Mouse (Mus musculus): ENCODE data around the gene Flad1. TPM values are rescaled to one million over a fixed set of nuclear protein-coding genes. Genes with fewer than 3 reads are reported as not detected.

Flad1 gene
- polyA plus RNA-seq, 1 experiment from 2014 or later = 36.5 TPM

- no peaks in the 10 kb centered on the region for H3K4me1 ChIP-seq
- H3K4me3 ChIP-seq = no peak overlapping the region
- ATAC-seq (replicated peaks) = no peak
- no peak overlapping the region for H3K4me2 ChIP-seq
- H3K9ac ChIP-seq = no peak overlapping the region
- no peaks in the 10 kb centered on the region for H3K9me3 ChIP-seq
- H3K36me3 ChIP-seq (replicated peaks) = no peaks in the 10 kb centered on the region
- no peak overlapping the region for H3K27ac ChIP-seq
- WGBS = 76% methylated on average over 20 of the region's 20 CpGs
- no peaks in the 10 kb centered on the region for H3K27me3 ChIP-seq (replicated peaks)
These were observed 45.9 kb downstream of the Flad1 start for GRCm38 (mm10) chr3:89365486-89366414.

GRCm38 (mm10) chr3:89365153-89365485, 46.6 kb downstream of the Flad1 start, which contains the start of gene Dcst1:
TSS of gene Dcst1 (minus strand) at chr3:89365253.
- Histone ChIP-seq H3K4me2 (no peak within 1 kb of the TSS), H3K27ac (no peak within 1 kb of the TSS), H3K4me1 (no peaks in the 10 kb centered on the region), H3K9ac (no peak within 1 kb of the TSS), H3K27me3 (replicated peaks) (no peaks in the 10 kb centered on the region), H3K9me3 (no peaks in the 10 kb centered on the region), H3K4me3 (no peak within 1 kb of the TSS), H3K36me3 (replicated peaks) (no peaks in the 10 kb centered on the region)
- no peak for ATAC-seq (replicated peaks)
- WGBS = 82% methylated on average over 11 of the region's 11 CpGs

DNA sequence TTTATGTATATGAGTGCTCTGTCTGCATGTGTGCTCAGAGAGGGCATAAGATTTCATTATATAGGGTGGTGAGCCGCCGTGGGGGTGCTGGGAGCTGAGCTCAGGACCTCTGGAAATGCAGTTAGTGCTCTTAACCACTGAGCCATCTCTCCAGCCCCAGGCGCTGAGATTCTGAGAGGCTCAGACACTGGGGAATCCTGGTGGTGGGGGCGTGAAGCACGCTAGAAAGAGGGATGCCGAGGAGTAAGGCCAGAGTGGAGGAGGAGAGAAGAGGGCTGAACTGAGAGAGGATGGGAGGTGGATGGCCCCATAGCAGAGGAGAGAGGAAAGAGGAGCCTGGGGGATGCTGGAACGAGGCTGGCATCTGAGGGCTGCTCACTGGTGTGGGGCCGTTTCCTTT, 47.0 kb downstream of the Flad1 start:
- no peak overlapping the region for H3K4me2 ChIP-seq
- H3K9ac ChIP-seq = no peak overlapping the region
- no peaks in the 10 kb centered on the region for H3K4me1 ChIP-seq
- no peak overlapping the region for H3K27ac ChIP-seq
- WGBS = 40% methylated on average over 8 of the region's 8 CpGs
- H3K4me3 ChIP-seq = no peak overlapping the region
- no peaks in the 10 kb centered on the region for H3K27me3 ChIP-seq (replicated peaks)
- no peak for ATAC-seq (replicated peaks)
- H3K9me3 ChIP-seq = no peaks in the 10 kb centered on the region
- no peaks in the 10 kb centered on the region for H3K36me3 ChIP-seq (replicated peaks)

DNA sequence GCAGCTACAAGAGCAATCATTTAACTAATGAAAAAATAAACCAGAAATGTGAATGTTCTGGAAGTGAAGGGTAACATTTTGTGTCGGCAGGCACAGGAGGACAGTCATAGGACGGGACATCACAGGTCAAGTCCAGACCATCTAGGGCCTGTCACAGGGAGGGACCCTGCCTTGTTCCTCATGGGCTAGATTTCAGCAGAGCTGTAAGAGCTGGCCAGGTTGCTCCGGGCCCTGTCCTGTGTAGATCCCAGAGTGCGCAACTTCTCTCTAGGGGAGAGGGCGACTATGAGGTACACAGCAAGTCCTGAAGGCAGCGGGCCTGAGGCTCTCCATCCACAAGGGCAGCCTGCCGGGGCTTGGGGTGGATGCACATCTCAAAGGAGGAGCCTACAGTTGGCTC, 50.0 kb downstream of the Flad1 start, which contains the start of gene Dcst2:
Gene Dcst2, plus strand, starts transcription at position 301 of the 400 bp plus-strand sequence.
- WGBS = 83% methylated on average over 7 of the region's 7 CpGs
- no peak for ATAC-seq (replicated peaks)
- no peaks in the 10 kb centered on the region for H3K9me3 ChIP-seq

GRCm38 (mm10) chr3:89360237-89360636, 51.4 kb downstream of the Flad1 start:
- no peaks in the 10 kb centered on the region for H3K4me1 ChIP-seq
- H3K36me3 ChIP-seq (replicated peaks) = no peaks in the 10 kb centered on the region
- H3K9ac ChIP-seq = no peak overlapping the region
- H3K4me3 ChIP-seq = no peak overlapping the region
- H3K4me2 ChIP-seq = no peak overlapping the region
- no peak overlapping the region for H3K27ac ChIP-seq
- ATAC-seq (replicated peaks) = no peak
- WGBS = 68% methylated on average over 3 of the region's 3 CpGs
- no peaks in the 10 kb centered on the region for H3K9me3 ChIP-seq
- no peaks in the 10 kb centered on the region for H3K27me3 ChIP-seq (replicated peaks)

More for the DNA sequence above, 50.0 kb downstream of the Flad1 start, which contains the start of gene Dcst2:
- Histone ChIP-seq H3K4me1 (no peaks in the 10 kb centered on the region), H3K27me3 (replicated peaks) (no peaks in the 10 kb centered on the region), H3K9ac (no peak within 1 kb of the TSS), H3K27ac (no peak within 1 kb of the TSS), H3K4me2 (no peak within 1 kb of the TSS), H3K36me3 (replicated peaks) (no peaks in the 10 kb centered on the region), H3K4me3 (no peak within 1 kb of the TSS)

GRCm38 (mm10) chr3:89359630-89360029, 52.0 kb downstream of the Flad1 start:
- ATAC-seq (replicated peaks) = no peak
- H3K9ac ChIP-seq = no peak overlapping the region
- no peak overlapping the region for H3K4me2 ChIP-seq
- H3K36me3 ChIP-seq (replicated peaks) = no peaks in the 10 kb centered on the region
- H3K27ac ChIP-seq = no peak overlapping the region
- H3K4me3 ChIP-seq = no peak overlapping the region
- 0 out of 2 replicates have a peak, but pooled peaks cover 3% of the 10 kb centered on the region for H3K4me1 ChIP-seq
- H3K27me3 ChIP-seq (replicated peaks) = no peaks in the 10 kb centered on the region
- H3K9me3 ChIP-seq = no peaks in the 10 kb centered on the region
- 64% methylated on average over 6 of the region's 6 CpGs for WGBS

GRCm38 (mm10) chr3:89356029-89356428, 55.6 kb downstream of the Flad1 start:
- no peak for ATAC-seq (replicated peaks)
- Histone ChIP-seq H3K4me1 (0 out of 2 replicates have a peak, but pooled peaks cover 3% of the 10 kb centered on the region), H3K4me2 (no peak overlapping the region), H3K36me3 (replicated peaks) (no peaks in the 10 kb centered on the region), H3K9me3 (no peaks in the 10 kb centered on the region), H3K9ac (no peak overlapping the region), H3K4me3 (no peak overlapping the region), H3K27ac (no peak overlapping the region), H3K27me3 (replicated peaks) (no peaks in the 10 kb centered on the region)
- WGBS = 69% methylated on average over 9 of the region's 9 CpGs

- no peak for ATAC-seq (replicated peaks)
These were observed 56.2 kb downstream of the Flad1 start for GRCm38 (mm10) chr3:89355512-89355902.

GRCm38 (mm10) chr3:89354816-89355511, 56.7 kb downstream of the Flad1 start:
- H3K9me3 ChIP-seq = no peaks in the 10 kb centered on the region
- no peaks in the 10 kb centered on the region for H3K27me3 ChIP-seq (replicated peaks)
- H3K4me2 ChIP-seq = no peak overlapping the region
- ATAC-seq (replicated peaks) = no peak
- H3K27ac ChIP-seq = no peak overlapping the region
- H3K4me1 ChIP-seq = peaks cover 11% of the 10 kb centered on the region
- 19% methylated on average over 5 of the region's 5 CpGs for WGBS
- no peaks in the 10 kb centered on the region for H3K36me3 ChIP-seq (replicated peaks)
- H3K4me3 ChIP-seq = no peak overlapping the region
- H3K9ac ChIP-seq = no peak overlapping the region

More at GRCm38 (mm10) chr3:89355512-89355902, 56.2 kb downstream of the Flad1 start:
- no peaks in the 10 kb centered on the region for H3K27me3 ChIP-seq (replicated peaks)
- no peak overlapping the region for H3K9ac ChIP-seq
- WGBS = 80% methylated on average over 6 of the region's 6 CpGs
- H3K36me3 ChIP-seq (replicated peaks) = no peaks in the 10 kb centered on the region
- H3K4me1 ChIP-seq = peaks cover 7% of the 10 kb centered on the region
- no peak overlapping the region for H3K4me3 ChIP-seq
- H3K4me2 ChIP-seq = no peak overlapping the region
- H3K27ac ChIP-seq = no peak overlapping the region
- no peaks in the 10 kb centered on the region for H3K9me3 ChIP-seq

DNA sequence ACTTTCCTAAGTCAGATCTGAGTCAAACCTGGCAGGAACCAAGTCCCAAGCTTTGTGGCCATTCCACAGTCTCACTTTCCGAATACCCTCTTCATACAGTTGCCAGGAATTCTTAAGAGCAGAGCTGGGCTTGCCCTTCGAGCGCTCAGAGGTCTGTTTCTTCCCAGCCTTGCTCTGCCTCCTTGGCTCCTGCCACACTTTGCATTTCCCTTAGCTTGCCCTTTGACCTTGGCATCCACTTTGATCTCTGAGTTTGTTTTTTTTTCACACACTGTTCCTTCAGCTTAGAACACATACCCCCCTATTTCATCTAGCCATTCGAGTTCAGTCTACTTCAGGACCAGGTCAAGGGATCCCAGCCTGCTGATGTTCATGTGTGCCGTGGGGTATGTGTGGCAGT, 60.4 kb downstream of the Flad1 start:
- Histone ChIP-seq H3K36me3 (replicated peaks) (no peaks in the 10 kb centered on the region), H3K4me2 (no peak overlapping the region), H3K9ac (no peak overlapping the region), H3K4me3 (no peak overlapping the region), H3K9me3 (no peaks in the 10 kb centered on the region), H3K4me1 (peaks cover 20% of the 10 kb centered on the region), H3K27me3 (replicated peaks) (peaks cover 8% of the 10 kb centered on the region; the same call in 1 of the 2 replicates), H3K27ac (no peak overlapping the region)
- WGBS = 82% methylated on average over 5 of the region's 5 CpGs
- ATAC-seq (replicated peaks) = no peak

Data from midbrain, embryonic 15.5 days (tissue).